Mouse (Mus musculus): Measurements from ENCODE around the gene Schip1. TPM values are rescaled to one million over a fixed set of nuclear protein-coding genes. Genes with fewer than 3 reads are reported as not detected.

Gene Schip1
- polyA plus RNA-seq, 1 experiment = 0.11 TPM

- TF ChIP-seq TAL1 (IDR thresholded peaks at IDR 0.05; ENCODE audit: low read length) (no peak), GATA1 (IDR thresholded peaks at IDR 0.05; ENCODE audit: low read length) (no peak)
- H3K9me3 ChIP-seq (ENCODE audit: control insufficient read depth, low read length) = no peaks in the 10 kb centered on the region
- H3K4me3 ChIP-seq (replicated peaks) = no peak overlapping the region
- H3K27me3 ChIP-seq (ENCODE audit: control insufficient read depth) = no peaks in the 10 kb centered on the region
- no peaks in the 10 kb centered on the region for H3K36me3 ChIP-seq (ENCODE audit: control insufficient read depth)
- H3K4me1 ChIP-seq (ENCODE audit: control insufficient read depth) = no peaks in the 10 kb centered on the region
Measured at GRCm38 (mm10) chr3:68616363-68616762, 551.8 kb downstream of the Schip1 start.

- H3K36me3 ChIP-seq (ENCODE audit: control insufficient read depth) = no peaks in the 10 kb centered on the region
- H3K27me3 ChIP-seq (ENCODE audit: control insufficient read depth) = no peaks in the 10 kb centered on the region
- H3K4me1 ChIP-seq (ENCODE audit: control insufficient read depth) = no peaks in the 10 kb centered on the region
- H3K4me3 ChIP-seq (replicated peaks) = no peak overlapping the region
- TF ChIP-seq TAL1 (IDR thresholded peaks at IDR 0.05; ENCODE audit: low read length) = no peak
- no peak for TF ChIP-seq GATA1 (IDR thresholded peaks at IDR 0.05; ENCODE audit: low read length)
- H3K9me3 ChIP-seq (ENCODE audit: control insufficient read depth, low read length) = no peaks in the 10 kb centered on the region
Measured at GRCm38 (mm10) chr3:68617708-68618107, 553.1 kb downstream of the Schip1 start.

GRCm38 (mm10) chr3:68619097-68619496 is 554.5 kb downstream of the Schip1 start:
- Histone ChIP-seq H3K27me3 (ENCODE audit: control insufficient read depth) (no peaks in the 10 kb centered on the region), H3K4me3 (replicated peaks) (no peak overlapping the region), H3K4me1 (ENCODE audit: control insufficient read depth) (no peaks in the 10 kb centered on the region), H3K36me3 (ENCODE audit: control insufficient read depth) (no peaks in the 10 kb centered on the region), H3K9me3 (ENCODE audit: control insufficient read depth, low read length) (no peaks in the 10 kb centered on the region)
- TF ChIP-seq TAL1 (IDR thresholded peaks at IDR 0.05; ENCODE audit: low read length) (no peak), GATA1 (IDR thresholded peaks at IDR 0.05; ENCODE audit: low read length) (no peak)

GRCm38 (mm10) chr3:68621971-68622370 is 557.4 kb downstream of the Schip1 start:
- Histone ChIP-seq H3K4me3 (replicated peaks) (no peak overlapping the region), H3K36me3 (ENCODE audit: control insufficient read depth) (no peaks in the 10 kb centered on the region), H3K9me3 (ENCODE audit: control insufficient read depth, low read length) (no peaks in the 10 kb centered on the region), H3K27me3 (ENCODE audit: control insufficient read depth) (no peaks in the 10 kb centered on the region), H3K4me1 (ENCODE audit: control insufficient read depth) (no peaks in the 10 kb centered on the region)
- no peak for TF ChIP-seq GATA1 (IDR thresholded peaks at IDR 0.05; ENCODE audit: low read length)
- no peak for TF ChIP-seq TAL1 (IDR thresholded peaks at IDR 0.05; ENCODE audit: low read length)

- TF ChIP-seq GATA1 (IDR thresholded peaks at IDR 0.05; ENCODE audit: low read length) (no peak), TAL1 (IDR thresholded peaks at IDR 0.05; ENCODE audit: low read length) (no peak)
- Histone ChIP-seq H3K9me3 (ENCODE audit: control insufficient read depth, low read length) (no peaks in the 10 kb centered on the region), H3K36me3 (ENCODE audit: control insufficient read depth) (no peaks in the 10 kb centered on the region), H3K4me1 (ENCODE audit: control insufficient read depth) (no peaks in the 10 kb centered on the region), H3K27me3 (ENCODE audit: control insufficient read depth) (no peaks in the 10 kb centered on the region), H3K4me3 (replicated peaks) (no peak overlapping the region)
Measured at GRCm38 (mm10) chr3:68623036-68623435, 558.4 kb downstream of the Schip1 start.

GRCm38 (mm10) chr3:68624471-68624870 is 559.9 kb downstream of the Schip1 start:
- Histone ChIP-seq H3K4me3 (replicated peaks) (no peak overlapping the region), H3K4me1 (ENCODE audit: control insufficient read depth) (no peaks in the 10 kb centered on the region), H3K27me3 (ENCODE audit: control insufficient read depth) (no peaks in the 10 kb centered on the region), H3K36me3 (ENCODE audit: control insufficient read depth) (no peaks in the 10 kb centered on the region), H3K9me3 (ENCODE audit: control insufficient read depth, low read length) (no peaks in the 10 kb centered on the region)
- TF ChIP-seq TAL1 (IDR thresholded peaks at IDR 0.05; ENCODE audit: low read length) (no peak), GATA1 (IDR thresholded peaks at IDR 0.05; ENCODE audit: low read length) (no peak)

- Histone ChIP-seq H3K27me3 (ENCODE audit: control insufficient read depth) (no peaks in the 10 kb centered on the region), H3K36me3 (ENCODE audit: control insufficient read depth) (no peaks in the 10 kb centered on the region), H3K9me3 (ENCODE audit: control insufficient read depth, low read length) (no peaks in the 10 kb centered on the region), H3K4me3 (replicated peaks) (no peak overlapping the region), H3K4me1 (ENCODE audit: control insufficient read depth) (no peaks in the 10 kb centered on the region)
- TF ChIP-seq TAL1 (IDR thresholded peaks at IDR 0.05; ENCODE audit: low read length) = no peak
- no peak for TF ChIP-seq GATA1 (IDR thresholded peaks at IDR 0.05; ENCODE audit: low read length)
Measured at GRCm38 (mm10) chr3:68630261-68630660, 565.7 kb downstream of the Schip1 start.

GRCm38 (mm10) chr3:68630821-68631220 is 566.2 kb downstream of the Schip1 start:
- H3K27me3 ChIP-seq (ENCODE audit: control insufficient read depth) = no peaks in the 10 kb centered on the region
- H3K9me3 ChIP-seq (ENCODE audit: control insufficient read depth, low read length) = no peaks in the 10 kb centered on the region
- no peak overlapping the region for H3K4me3 ChIP-seq (replicated peaks)
- no peaks in the 10 kb centered on the region for H3K36me3 ChIP-seq (ENCODE audit: control insufficient read depth)
- TF ChIP-seq TAL1 (IDR thresholded peaks at IDR 0.05; ENCODE audit: low read length) (no peak), GATA1 (IDR thresholded peaks at IDR 0.05; ENCODE audit: low read length) (no peak)
- no peaks in the 10 kb centered on the region for H3K4me1 ChIP-seq (ENCODE audit: control insufficient read depth)

GRCm38 (mm10) chr3:68632714-68633113 is 568.1 kb downstream of the Schip1 start:
- Histone ChIP-seq H3K4me3 (replicated peaks) (no peak overlapping the region), H3K4me1 (ENCODE audit: control insufficient read depth) (no peaks in the 10 kb centered on the region), H3K36me3 (ENCODE audit: control insufficient read depth) (no peaks in the 10 kb centered on the region), H3K9me3 (ENCODE audit: control insufficient read depth, low read length) (no peaks in the 10 kb centered on the region), H3K27me3 (ENCODE audit: control insufficient read depth) (no peaks in the 10 kb centered on the region)
- TF ChIP-seq TAL1 (IDR thresholded peaks at IDR 0.05; ENCODE audit: low read length) (no peak), GATA1 (IDR thresholded peaks at IDR 0.05; ENCODE audit: low read length) (no peak)

GRCm38 (mm10) chr3:68633577-68633976 is 569.0 kb downstream of the Schip1 start:
- H3K36me3 ChIP-seq (ENCODE audit: control insufficient read depth) = no peaks in the 10 kb centered on the region
- no peak overlapping the region for H3K4me3 ChIP-seq (replicated peaks)
- no peaks in the 10 kb centered on the region for H3K9me3 ChIP-seq (ENCODE audit: control insufficient read depth, low read length)
- no peaks in the 10 kb centered on the region for H3K27me3 ChIP-seq (ENCODE audit: control insufficient read depth)
- no peak for TF ChIP-seq TAL1 (IDR thresholded peaks at IDR 0.05; ENCODE audit: low read length)
- no peak for TF ChIP-seq GATA1 (IDR thresholded peaks at IDR 0.05; ENCODE audit: low read length)
- H3K4me1 ChIP-seq (ENCODE audit: control insufficient read depth) = no peaks in the 10 kb centered on the region
